Mouse (Mus musculus): ENCODE results near the gene Srsf7. TPM values are rescaled to one million over a fixed set of nuclear protein-coding genes. Genes with fewer than 3 reads are reported as not detected.

Gene Srsf7
- polyA plus RNA-seq, 1 experiment from 2014 or later: 597 TPM

DNA sequence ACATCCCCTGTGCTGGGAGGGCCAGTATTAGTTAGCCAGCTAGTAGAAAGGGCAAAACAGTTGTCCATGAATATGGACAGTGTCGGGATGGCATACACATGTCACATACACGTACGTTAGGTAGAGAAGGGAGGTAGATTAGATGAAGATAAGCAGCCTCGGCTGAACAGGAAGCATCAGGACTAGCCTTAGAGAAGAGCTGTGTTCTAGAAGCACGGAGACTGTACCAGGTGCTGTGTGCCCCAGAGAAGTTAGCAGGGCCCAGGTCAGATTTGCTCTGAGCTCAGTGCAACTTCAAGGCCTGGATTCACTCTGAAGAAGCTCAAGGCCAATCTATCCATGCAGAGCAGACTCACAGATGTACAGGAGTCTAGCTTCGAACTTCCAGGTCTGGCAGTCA lies 49.6 kb downstream of the Srsf7 start:
- H3K4me3 ChIP-seq (ENCODE audit: low read depth, low read length): no peak overlapping the region
- no peaks in the 10 kb centered on the region for H3K36me3 ChIP-seq (ENCODE audit: control insufficient read depth, insufficient read depth, low read length)
- H3K4me1 ChIP-seq (ENCODE audit: control insufficient read depth, insufficient read depth, low read length): no peaks in the 10 kb centered on the region
- WGBS: 85% methylated on average over 6 of the region's 6 CpGs
- no peaks in the 10 kb centered on the region for H3K9me3 ChIP-seq (ENCODE audit: control insufficient read depth, low read depth, low read length)
- no peak for ATAC-seq (ENCODE audit: insufficient number of reproducible peaks, insufficient read depth, low FRiP score, low read depth)
- H3K9ac ChIP-seq (replicated peaks; ENCODE audit: low read depth, low read length): no peak overlapping the region
- no peak overlapping the region for H3K27ac ChIP-seq (ENCODE audit: low read length)
- H3K27me3 ChIP-seq (ENCODE audit: control insufficient read depth, insufficient read depth, low read length): no peaks in the 10 kb centered on the region
- no peak overlapping the region for H3K4me2 ChIP-seq (replicated peaks; ENCODE audit: low read depth, low read length)

DNA sequence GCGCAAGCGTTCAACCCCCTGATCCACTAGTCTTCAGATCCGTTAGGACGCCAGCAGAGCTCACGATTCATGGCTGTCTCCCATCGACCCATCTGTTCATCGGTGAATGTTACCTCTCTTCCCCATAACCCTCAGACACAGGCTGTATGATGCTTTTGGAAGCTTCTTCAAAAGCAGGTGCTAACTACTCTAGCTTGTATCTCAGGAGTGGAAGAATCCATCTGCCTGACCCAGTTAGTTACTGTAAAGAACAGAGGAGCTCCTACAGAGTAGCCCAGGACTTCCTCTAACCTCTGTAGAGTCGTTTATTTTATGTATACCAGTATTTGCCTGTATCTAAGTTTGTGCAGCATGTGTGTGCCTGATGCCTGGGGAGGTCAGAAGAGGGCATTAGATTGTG lies 50.2 kb downstream of the Srsf7 start:
- H3K27me3 ChIP-seq (ENCODE audit: control insufficient read depth, insufficient read depth, low read length): no peaks in the 10 kb centered on the region
- WGBS: 89% methylated on average over 8 of the region's 8 CpGs
- no peaks in the 10 kb centered on the region for H3K36me3 ChIP-seq (ENCODE audit: control insufficient read depth, insufficient read depth, low read length)
- no peak for ATAC-seq (ENCODE audit: insufficient number of reproducible peaks, insufficient read depth, low FRiP score, low read depth)
- H3K4me1 ChIP-seq (ENCODE audit: control insufficient read depth, insufficient read depth, low read length): no peaks in the 10 kb centered on the region
- H3K4me2 ChIP-seq (replicated peaks; ENCODE audit: low read depth, low read length): no peak overlapping the region
- H3K9ac ChIP-seq (replicated peaks; ENCODE audit: low read depth, low read length): no peak overlapping the region
- no peak overlapping the region for H3K4me3 ChIP-seq (ENCODE audit: low read depth, low read length)
- H3K9me3 ChIP-seq (ENCODE audit: control insufficient read depth, low read depth, low read length): no peaks in the 10 kb centered on the region
- H3K27ac ChIP-seq (ENCODE audit: low read length): no peak overlapping the region

DNA sequence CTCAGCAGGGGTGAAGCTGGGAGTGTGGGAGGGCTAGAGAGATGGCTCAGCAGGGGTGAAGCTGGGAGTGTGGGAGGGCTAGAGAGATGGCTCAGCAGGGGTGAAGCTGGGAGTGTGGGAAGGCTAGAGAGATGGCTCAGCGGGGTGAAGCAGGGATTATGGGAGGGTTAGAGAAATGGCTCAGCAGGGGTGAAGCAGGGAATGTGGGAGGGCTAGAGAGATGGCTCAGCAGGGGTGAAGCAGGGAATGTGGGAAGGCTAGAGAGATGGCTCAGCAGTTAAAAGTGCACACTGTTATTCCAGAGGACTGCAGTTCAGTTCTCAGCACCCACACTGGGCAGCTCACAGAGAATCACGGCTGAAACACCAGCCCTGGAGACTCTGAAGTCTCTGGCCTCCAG lies 53.5 kb downstream of the Srsf7 start:
- no peak for ATAC-seq (ENCODE audit: insufficient number of reproducible peaks, insufficient read depth, low FRiP score, low read depth)
- Histone ChIP-seq H3K4me1 (ENCODE audit: control insufficient read depth, insufficient read depth, low read length) (peaks cover under 1% of the 10 kb centered on the region; the same call in 1 of the 2 replicates), H3K9ac (replicated peaks; ENCODE audit: low read depth, low read length) (no peak overlapping the region), H3K4me2 (replicated peaks; ENCODE audit: low read depth, low read length) (no peak overlapping the region), H3K27me3 (ENCODE audit: control insufficient read depth, insufficient read depth, low read length) (no peaks in the 10 kb centered on the region), H3K36me3 (ENCODE audit: control insufficient read depth, insufficient read depth, low read length) (no peaks in the 10 kb centered on the region), H3K4me3 (ENCODE audit: low read depth, low read length) (no peak overlapping the region), H3K27ac (ENCODE audit: low read length) (no peak overlapping the region), H3K9me3 (ENCODE audit: control insufficient read depth, low read depth, low read length) (no peaks in the 10 kb centered on the region)
- 67% methylated on average over 2 of the region's 2 CpGs for WGBS

DNA sequence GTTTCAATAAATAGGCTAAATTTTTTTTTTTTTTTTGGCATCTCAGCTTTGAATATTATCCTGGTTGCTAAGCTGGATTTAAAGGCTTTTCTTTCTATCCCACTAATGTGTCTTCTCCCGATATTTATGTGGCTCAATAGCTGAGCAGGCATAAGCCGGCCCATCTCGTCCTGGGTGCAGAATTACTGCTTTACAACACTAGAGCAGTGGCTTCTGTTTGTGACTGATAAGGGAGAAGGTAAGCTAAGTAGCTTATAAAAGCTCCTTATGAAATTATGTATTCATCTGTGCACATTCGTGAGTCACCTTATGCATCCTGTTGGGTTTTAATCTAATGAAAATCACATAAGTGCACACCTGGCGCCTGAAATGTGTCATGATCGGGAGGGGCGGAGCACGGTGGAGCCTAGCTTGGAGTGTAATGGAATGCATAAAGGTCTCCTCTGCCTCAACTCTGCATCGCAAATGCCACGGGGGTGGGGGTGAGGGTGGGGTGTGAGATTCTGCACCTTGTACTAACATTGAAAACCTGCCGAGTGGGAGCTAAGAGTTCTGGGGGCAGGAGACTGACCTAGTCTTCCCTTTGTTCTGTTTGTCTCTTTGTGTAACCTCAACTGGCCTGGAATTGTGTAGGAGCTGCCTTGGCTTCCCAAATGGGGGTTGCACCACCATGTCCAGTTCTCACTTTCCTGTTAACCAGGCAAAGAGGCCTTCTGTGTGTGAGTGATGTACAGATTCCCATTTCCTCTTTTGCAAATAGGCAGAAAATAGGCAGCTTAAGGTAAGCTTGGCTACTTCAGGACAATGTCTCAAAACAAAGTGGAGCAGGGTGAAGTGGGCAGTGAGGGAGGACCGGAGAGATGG lies 54.1 kb downstream of the Srsf7 start:
- 54% methylated on average over 12 of the region's 12 CpGs for WGBS
- Histone ChIP-seq H3K9ac (replicated peaks; ENCODE audit: low read depth, low read length) (no peak overlapping the region), H3K27ac (ENCODE audit: low read length) (no peak overlapping the region), H3K4me3 (ENCODE audit: low read depth, low read length) (no peak overlapping the region), H3K36me3 (ENCODE audit: control insufficient read depth, insufficient read depth, low read length) (no peaks in the 10 kb centered on the region), H3K9me3 (ENCODE audit: control insufficient read depth, low read depth, low read length) (no peaks in the 10 kb centered on the region), H3K4me1 (ENCODE audit: control insufficient read depth, insufficient read depth, low read length) (peaks cover 4% of the 10 kb centered on the region; the same call in 1 of the 2 replicates), H3K27me3 (ENCODE audit: control insufficient read depth, insufficient read depth, low read length) (no peaks in the 10 kb centered on the region), H3K4me2 (replicated peaks; ENCODE audit: low read depth, low read length) (no peak overlapping the region)
- ATAC-seq (ENCODE audit: insufficient number of reproducible peaks, insufficient read depth, low FRiP score, low read depth): no peak

DNA sequence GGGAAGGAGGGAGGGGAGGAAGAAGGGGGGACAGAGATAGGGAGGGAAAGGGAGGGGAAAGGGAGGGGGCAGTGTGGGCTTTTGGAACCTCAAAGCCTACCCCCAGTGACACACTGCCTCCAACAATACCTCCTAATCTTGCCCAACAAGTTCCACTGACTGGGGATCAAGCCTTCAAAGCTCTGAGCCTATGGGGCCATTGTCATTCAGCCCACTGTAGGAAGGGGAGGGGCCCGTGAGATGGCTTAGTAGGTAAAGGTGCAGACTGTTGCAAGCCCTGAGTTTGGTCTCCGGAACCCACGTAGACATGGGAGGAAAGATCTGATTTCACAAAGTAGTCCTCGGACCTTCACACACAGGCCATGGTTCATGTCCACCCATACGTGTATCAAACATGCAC lies 55.8 kb downstream of the Srsf7 start:
- H3K9ac ChIP-seq (replicated peaks; ENCODE audit: low read depth, low read length): no peak overlapping the region
- ATAC-seq (ENCODE audit: insufficient number of reproducible peaks, insufficient read depth, low FRiP score, low read depth): peak; percentile 81
- H3K4me3 ChIP-seq (ENCODE audit: low read depth, low read length): no peak overlapping the region
- no peak overlapping the region for H3K4me2 ChIP-seq (replicated peaks; ENCODE audit: low read depth, low read length)
- H3K27ac ChIP-seq (ENCODE audit: low read length): no peak overlapping the region
- no peaks in the 10 kb centered on the region for H3K27me3 ChIP-seq (ENCODE audit: control insufficient read depth, insufficient read depth, low read length)
- no peaks in the 10 kb centered on the region for H3K9me3 ChIP-seq (ENCODE audit: control insufficient read depth, low read depth, low read length)
- 25% methylated on average over 5 of the region's 5 CpGs for whole genome bisulfite sequencing
- no peaks in the 10 kb centered on the region for H3K36me3 ChIP-seq (ENCODE audit: control insufficient read depth, insufficient read depth, low read length)
- H3K4me1 ChIP-seq (ENCODE audit: control insufficient read depth, insufficient read depth, low read length): peaks cover 4% of the 10 kb centered on the region; the same call in 1 of the 2 replicates

Other genes starting within 250 kb of the Srsf7 start
- gene Hnrnpll, start 145.0 kb downstream of the Srsf7 start, polyA plus RNA-seq (2014; fragmentation: Nextera tagmentation; extraction: Ambion mirVana): 65.6 and 66.6 TPM in 2 replicates
- gene Galm, start 79.8 kb downstream of the Srsf7 start, polyA plus RNA-seq (2014; fragmentation: Nextera tagmentation; extraction: Ambion mirVana): 19.3 and 20.0 TPM in 2 replicates
- 0.13 TPM in 1 of 2 replicates, not detected in the other for gene Ttc39d, start 153 bp upstream of the Srsf7 start, polyA plus RNA-seq (2014; fragmentation: Nextera tagmentation; extraction: Ambion mirVana)
- gene Gemin6, start 17.1 kb upstream of the Srsf7 start, polyA plus RNA-seq (2014; fragmentation: Nextera tagmentation; extraction: Ambion mirVana): 36.1 and 40.7 TPM in 2 replicates
- 22.2 and 26.5 TPM in 2 replicates for gene Morn2, start 82.9 kb upstream of the Srsf7 start, polyA plus RNA-seq (2014; fragmentation: Nextera tagmentation; extraction: Ambion mirVana)
- 19.8 and 20.4 TPM in 2 replicates for gene Dhx57, start 83.2 kb upstream of the Srsf7 start, polyA plus RNA-seq (2014; fragmentation: Nextera tagmentation; extraction: Ambion mirVana)
- 1.2 and 2.1 TPM in 2 replicates for gene Arhgef33, start 100.1 kb upstream of the Srsf7 start, polyA plus RNA-seq (2014; fragmentation: Nextera tagmentation; extraction: Ambion mirVana)
- gene Gm10190, start 166.2 kb upstream of the Srsf7 start, polyA plus RNA-seq (2014; fragmentation: Nextera tagmentation; extraction: Ambion mirVana): 2.8 TPM in 1 of 2 replicates, not detected in the other

Data from stomach, embryonic 14.5 days (tissue).